Mouse (Mus musculus) kidney, adult 18-20 months (tissue): ENCODE data around the gene Gpr107.

Experiments
- DNase-seq: peaks from one replicate; pipeline ENCODE4 v3.0.0; 2021

The Gpr107 gene

GRCm38 (mm10) chr2:31127899-31128298 lies 24.2 kb upstream of the Gpr107 start:
- DNase-seq, result no peak

GRCm38 (mm10) chr2:31129742-31130518 lies 22.2 kb upstream of the Gpr107 start:
- DNase-seq, result no peak

GRCm38 (mm10) chr2:31130815-31131299 lies 21.3 kb upstream of the Gpr107 start:
- DNase-seq, result no peak

- no peak for DNase-seq
These were observed 19.4 kb upstream of the Gpr107 start for GRCm38 (mm10) chr2:31132682-31133081.

- no peak for DNase-seq
These were observed 18.1 kb upstream of the Gpr107 start for GRCm38 (mm10) chr2:31133981-31134380.

- DNase-seq, result no peak
These were observed 16.6 kb upstream of the Gpr107 start for GRCm38 (mm10) chr2:31135512-31135931.

- no peak for DNase-seq
These were observed 15.8 kb upstream of the Gpr107 start for GRCm38 (mm10) chr2:31136338-31136737.

GRCm38 (mm10) chr2:31137018-31137590 lies 15.0 kb upstream of the Gpr107 start:
- no peak for DNase-seq

GRCm38 (mm10) chr2:31139174-31139632 lies 12.9 kb upstream of the Gpr107 start:
- DNase-seq, result no peak

GRCm38 (mm10) chr2:31139991-31140771 lies 11.9 kb upstream of the Gpr107 start:
- DNase-seq, result no peak

- no peak for DNase-seq
These were observed 11.4 kb upstream of the Gpr107 start for GRCm38 (mm10) chr2:31140772-31141073.

GRCm38 (mm10) chr2:31141074-31141866 lies 10.8 kb upstream of the Gpr107 start:
- peak; percentile 50 for DNase-seq

GRCm38 (mm10) chr2:31141867-31142454 lies 10.2 kb upstream of the Gpr107 start, which contains the start of gene Fnbp1:
Gene Fnbp1, minus strand, starts transcription at chr2:31142008.
- peak; percentile 92 for DNase-seq

GRCm38 (mm10) chr2:31142505-31142904 lies 9.6 kb upstream of the Gpr107 start:
- no peak for DNase-seq

GRCm38 (mm10) chr2:31143326-31143725 lies 8.8 kb upstream of the Gpr107 start:
- no peak for DNase-seq

- no peak for DNase-seq
These were observed 8.1 kb upstream of the Gpr107 start for GRCm38 (mm10) chr2:31143768-31144695.

- DNase-seq, result no peak
These were observed 7.2 kb upstream of the Gpr107 start for GRCm38 (mm10) chr2:31144901-31145300.

- DNase-seq, result no peak
These were observed 5.1 kb upstream of the Gpr107 start for GRCm38 (mm10) chr2:31147054-31147453.

GRCm38 (mm10) chr2:31150762-31151161 lies 1.4 kb upstream of the Gpr107 start:
- no peak for DNase-seq

- no peak for DNase-seq
These were observed 4.7 kb downstream of the Gpr107 start for GRCm38 (mm10) chr2:31156846-31157245.
